Mouse (Mus musculus): ENCODE data around the gene Snrk. TPM values are rescaled to one million over a fixed set of nuclear protein-coding genes. Genes with fewer than 3 reads are reported as not detected.
A peak's percentile ranks its signal among the peaks of the same experiment; 100 is the strongest.

Gene Snrk
- polyA plus RNA-seq, 1 experiment from 2014 or later: 33.2 TPM

- no peak overlapping the region for H3K27ac ChIP-seq (replicated peaks)
- 90% methylated on average over 5 of the region's 5 CpGs for WGBS
These were observed 78.1 kb downstream of the Snrk start for GRCm38 (mm10) chr9:122195042-122195682.

GRCm38 (mm10) chr9:122197021-122197420, 80.0 kb downstream of the Snrk start:
- Histone ChIP-seq H3K27me3 (replicated peaks; ENCODE audit: low read depth, poor library complexity, severe bottlenecking) (no peaks in the 10 kb centered on the region), H3K9me3 (no peaks in the 10 kb centered on the region), H3K36me3 (replicated peaks) (no peaks in the 10 kb centered on the region; the same call in 1 of the 2 replicates), H3K4me1 (peaks cover 32% of the 10 kb centered on the region), H3K4me3 (no peak overlapping the region), H3K27ac (replicated peaks) (no peak overlapping the region)
- 80% methylated on average over 5 of the region's 5 CpGs for WGBS
- DNase-seq (ENCODE audit: low spot score): no peak

More at GRCm38 (mm10) chr9:122195042-122195682, 78.1 kb downstream of the Snrk start:
- no peaks in the 10 kb centered on the region for H3K9me3 ChIP-seq
- no peak for DNase-seq (ENCODE audit: low spot score)
- H3K27me3 ChIP-seq (replicated peaks; ENCODE audit: low read depth, poor library complexity, severe bottlenecking): no peaks in the 10 kb centered on the region
- peaks cover 35% of the 10 kb centered on the region for H3K4me1 ChIP-seq
- no peak overlapping the region for H3K4me3 ChIP-seq
- H3K36me3 ChIP-seq (replicated peaks): no peaks in the 10 kb centered on the region; the same call in 1 of the 2 replicates

GRCm38 (mm10) chr9:122198621-122199020, 81.6 kb downstream of the Snrk start:
- Histone ChIP-seq H3K36me3 (replicated peaks) (no peaks in the 10 kb centered on the region; the same call in 1 of the 2 replicates), H3K27ac (replicated peaks) (no peak overlapping the region), H3K27me3 (replicated peaks; ENCODE audit: low read depth, poor library complexity, severe bottlenecking) (no peaks in the 10 kb centered on the region), H3K4me3 (no peak overlapping the region), H3K9me3 (no peaks in the 10 kb centered on the region), H3K4me1 (peaks cover 19% of the 10 kb centered on the region; the same call in 1 of the 2 replicates)
- no peak for DNase-seq (ENCODE audit: low spot score)
- 91% methylated on average over 3 of the region's 3 CpGs for WGBS

GRCm38 (mm10) chr9:122199253-122199652, 82.2 kb downstream of the Snrk start:
- Histone ChIP-seq H3K27me3 (replicated peaks; ENCODE audit: low read depth, poor library complexity, severe bottlenecking) (no peaks in the 10 kb centered on the region), H3K36me3 (replicated peaks) (no peaks in the 10 kb centered on the region; the same call in 1 of the 2 replicates), H3K27ac (replicated peaks) (no peak overlapping the region), H3K4me1 (peaks cover 17% of the 10 kb centered on the region; the same call in 1 of the 2 replicates), H3K9me3 (no peaks in the 10 kb centered on the region), H3K4me3 (no peak overlapping the region)
- peak; percentile 54 for DNase-seq (ENCODE audit: low spot score)
- WGBS: 34% methylated on average over 6 of the region's 6 CpGs

- Histone ChIP-seq H3K27me3 (replicated peaks; ENCODE audit: low read depth, poor library complexity, severe bottlenecking) (no peaks in the 10 kb centered on the region), H3K9me3 (no peaks in the 10 kb centered on the region), H3K4me3 (no peak overlapping the region), H3K27ac (replicated peaks) (no peak overlapping the region), H3K4me1 (peaks cover 18% of the 10 kb centered on the region), H3K36me3 (replicated peaks) (no peaks in the 10 kb centered on the region)
- peak; percentile 45 for DNase-seq (ENCODE audit: low spot score)
- WGBS: 65% methylated on average over 7 of the region's 7 CpGs
These were observed 87.4 kb downstream of the Snrk start for GRCm38 (mm10) chr9:122204508-122204907.

GRCm38 (mm10) chr9:122205543-122206200, 88.6 kb downstream of the Snrk start:
- H3K4me1 ChIP-seq: peaks cover 18% of the 10 kb centered on the region

GRCm38 (mm10) chr9:122208311-122208710, 91.2 kb downstream of the Snrk start:
- Histone ChIP-seq H3K9me3 (no peaks in the 10 kb centered on the region), H3K4me3 (no peak overlapping the region), H3K4me1 (peaks cover 18% of the 10 kb centered on the region), H3K27ac (replicated peaks) (no peak overlapping the region), H3K27me3 (replicated peaks; ENCODE audit: low read depth, poor library complexity, severe bottlenecking) (no peaks in the 10 kb centered on the region), H3K36me3 (replicated peaks) (no peaks in the 10 kb centered on the region)
- DNase-seq (ENCODE audit: low spot score): no peak
- WGBS: 79% methylated on average over 4 of the region's 4 CpGs

More at GRCm38 (mm10) chr9:122205543-122206200, 88.6 kb downstream of the Snrk start:
- Histone ChIP-seq H3K4me3 (no peak overlapping the region), H3K27ac (replicated peaks) (no peak overlapping the region), H3K36me3 (replicated peaks) (no peaks in the 10 kb centered on the region), H3K9me3 (no peaks in the 10 kb centered on the region), H3K27me3 (replicated peaks; ENCODE audit: low read depth, poor library complexity, severe bottlenecking) (no peaks in the 10 kb centered on the region)
- no peak for DNase-seq (ENCODE audit: low spot score)
- WGBS: 69% methylated on average over 11 of the region's 11 CpGs

- Histone ChIP-seq H3K9me3 (no peaks in the 10 kb centered on the region), H3K27ac (replicated peaks) (no peak overlapping the region), H3K4me1 (no peaks in the 10 kb centered on the region), H3K36me3 (replicated peaks) (no peaks in the 10 kb centered on the region), H3K4me3 (no peak overlapping the region), H3K27me3 (replicated peaks; ENCODE audit: low read depth, poor library complexity, severe bottlenecking) (no peaks in the 10 kb centered on the region)
- DNase-seq (ENCODE audit: low spot score): no peak
These were observed 98.1 kb downstream of the Snrk start for GRCm38 (mm10) chr9:122215118-122215517.

- H3K27me3 ChIP-seq (replicated peaks; ENCODE audit: low read depth, poor library complexity, severe bottlenecking): no peaks in the 10 kb centered on the region
- H3K4me3 ChIP-seq: no peak overlapping the region
- WGBS: 85% methylated on average over 7 of the region's 7 CpGs
- no peaks in the 10 kb centered on the region for H3K4me1 ChIP-seq
- DNase-seq (ENCODE audit: low spot score): no peak
- H3K36me3 ChIP-seq (replicated peaks): no peaks in the 10 kb centered on the region
- no peaks in the 10 kb centered on the region for H3K9me3 ChIP-seq
- H3K27ac ChIP-seq (replicated peaks): no peak overlapping the region
These were observed 100.0 kb downstream of the Snrk start for GRCm38 (mm10) chr9:122216945-122217529.

Other genes with a start within 250 kb of the Snrk start
- 0.18 and 0.52 TPM in 2 replicates for gene Ackr2, start 218.9 kb upstream of the Snrk start, polyA plus RNA-seq (2016; fragmentation: Nextera tagmentation; extraction: Ambion mirVana)
- not detected in 2 replicates for gene Cyp8b1, start 201.0 kb upstream of the Snrk start, polyA plus RNA-seq (2016; fragmentation: Nextera tagmentation; extraction: Ambion mirVana)
- 0.37 and 0.53 TPM in 2 replicates for gene Fam198a, start 166.3 kb upstream of the Snrk start, polyA plus RNA-seq (2016; fragmentation: Nextera tagmentation; extraction: Ambion mirVana)
- gene Pomgnt2, start 120.2 kb upstream of the Snrk start, polyA plus RNA-seq (2016; fragmentation: Nextera tagmentation; extraction: Ambion mirVana): 13.5 and 13.9 TPM in 2 replicates
- 26.3 and 27.9 TPM in 2 replicates for gene Ano10, start 177.2 kb downstream of the Snrk start, polyA plus RNA-seq (2016; fragmentation: Nextera tagmentation; extraction: Ambion mirVana)
- gene Abhd5, start 234.3 kb downstream of the Snrk start, polyA plus RNA-seq (2016; fragmentation: Nextera tagmentation; extraction: Ambion mirVana): 19.3 and 21.6 TPM in 2 replicates

Measured in embryonic facial prominence, embryonic 10.5 days (tissue).